Mouse (Mus musculus): ENCODE results near the gene Atp2b1. TPM values are rescaled to one million over a fixed set of nuclear protein-coding genes. Genes with fewer than 3 reads are reported as not detected.

Atp2b1 gene
- polyA plus RNA-seq, 1 experiment = 36.2 TPM

- no peak overlapping the region for H3K4me3 ChIP-seq
- no peaks in the 10 kb centered on the region for H3K27me3 ChIP-seq (ENCODE audit: control insufficient read depth, insufficient read depth, insufficient read length)
- no peak overlapping the region for H3ac ChIP-seq (ENCODE audit: control insufficient read depth, insufficient read length)
- peaks cover 59% of the 10 kb centered on the region for H3K36me3 ChIP-seq (ENCODE audit: control insufficient read depth, insufficient read depth)
- no peak overlapping the region for H3K4me2 ChIP-seq (ENCODE audit: low read depth)
- no peaks in the 10 kb centered on the region for H3K79me2 ChIP-seq (ENCODE audit: control insufficient read depth, insufficient read depth)
- no peak for TF ChIP-seq E2F4 (IDR thresholded peaks at IDR 0.05; ENCODE audit: insufficient read depth)
- no peak for TF ChIP-seq MYOG (IDR thresholded peaks at IDR 0.05; ENCODE audit: control insufficient read depth in 1 of 3, insufficient read depth in 1 of 3, insufficient read length in 2 of 3, low read depth in 2 of 3)
- TF ChIP-seq MYOD1 (IDR thresholded peaks at IDR 0.05; ENCODE audit: control insufficient read depth in 1 of 3, insufficient read length in 2 of 3, low read depth in 2 of 3) = no peak
- TF ChIP-seq TCF12 (IDR thresholded peaks at IDR 0.05; ENCODE audit: insufficient read depth, poor library complexity, severe bottlenecking) = no peak
- no peak for TF ChIP-seq TCF3 (IDR thresholded peaks at IDR 0.05; ENCODE audit: insufficient read length, low read depth)
- no peak for TF ChIP-seq CEBPB (IDR thresholded peaks at IDR 0.05; ENCODE audit: insufficient read depth, poor library complexity, severe bottlenecking)
- TF ChIP-seq REST (IDR thresholded peaks at IDR 0.05; ENCODE audit: insufficient read depth, insufficient read length) = no peak
- TF ChIP-seq POLR2A (IDR thresholded peaks at IDR 0.05; ENCODE audit: insufficient read length, low read depth) = no peak
- no peak for TF ChIP-seq MAX (IDR thresholded peaks at IDR 0.05; ENCODE audit: low read depth)
- TF ChIP-seq SRF (IDR thresholded peaks at IDR 0.05; ENCODE audit: control insufficient read depth, insufficient read length, low read depth) = no peak
- TF ChIP-seq POLR2AphosphoS2 (IDR thresholded peaks at IDR 0.05; ENCODE audit: insufficient read length, low read depth) = no peak
- TF ChIP-seq USF1 (IDR thresholded peaks at IDR 0.05; ENCODE audit: low read depth) = no peak
These were observed 102.8 kb downstream of the Atp2b1 start for GRCm38 (mm10) chr10:99016996-99017395.

DNA sequence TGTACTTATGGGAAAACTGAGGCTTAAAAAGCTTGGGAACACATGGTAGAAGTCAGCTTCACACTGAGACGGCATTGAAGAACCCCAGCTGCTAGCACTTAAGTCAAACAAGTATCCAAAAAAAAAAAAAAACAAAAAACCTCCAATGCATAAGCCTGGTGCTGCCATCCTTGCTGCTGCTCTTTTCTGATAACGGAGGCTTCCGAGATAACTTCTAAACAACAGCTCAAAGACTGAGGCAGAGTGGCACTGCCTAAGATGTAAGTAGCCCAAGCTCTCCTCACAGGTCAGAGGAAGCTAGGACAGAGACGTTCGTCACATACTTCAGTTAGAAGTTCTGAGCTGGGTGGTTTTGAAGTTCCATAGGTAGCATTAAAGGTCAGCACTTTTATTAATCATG is 113.3 kb downstream of the Atp2b1 start:
- no peaks in the 10 kb centered on the region for H3K27me3 ChIP-seq (ENCODE audit: control insufficient read depth, insufficient read depth, insufficient read length)
- no peak for TF ChIP-seq E2F4 (IDR thresholded peaks at IDR 0.05; ENCODE audit: insufficient read depth)
- no peak overlapping the region for H3K4me3 ChIP-seq
- no peak overlapping the region for H3K4me2 ChIP-seq (ENCODE audit: low read depth)
- peaks cover 25% of the 10 kb centered on the region for H3K36me3 ChIP-seq (ENCODE audit: control insufficient read depth, insufficient read depth)
- H3ac ChIP-seq (ENCODE audit: control insufficient read depth, insufficient read length) = no peak overlapping the region
- no peaks in the 10 kb centered on the region for H3K79me2 ChIP-seq (ENCODE audit: control insufficient read depth, insufficient read depth)

DNA sequence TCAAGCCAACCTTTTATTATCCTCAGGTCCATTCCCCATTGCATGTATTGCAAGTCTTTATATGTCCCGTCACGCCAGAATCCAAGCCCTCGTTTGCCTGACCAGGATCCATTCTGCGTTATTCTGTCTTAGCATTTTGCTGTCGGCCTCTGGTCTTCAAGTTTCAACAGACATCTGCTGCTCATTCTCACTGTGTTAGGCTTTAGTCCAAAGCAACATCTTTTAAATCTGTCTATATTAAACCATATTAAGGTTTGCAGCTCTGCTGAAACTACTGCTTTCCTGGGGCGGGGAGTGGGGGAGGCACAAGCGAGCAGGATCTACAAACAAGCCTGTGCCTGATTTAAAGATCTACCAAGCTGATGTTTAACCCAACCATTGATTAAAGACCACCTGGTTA is 115.6 kb downstream of the Atp2b1 start:
- Histone ChIP-seq H3K36me3 (ENCODE audit: control insufficient read depth, insufficient read depth) (peaks cover 20% of the 10 kb centered on the region), H3ac (ENCODE audit: control insufficient read depth, insufficient read length) (no peak overlapping the region), H3K79me2 (ENCODE audit: control insufficient read depth, insufficient read depth) (no peaks in the 10 kb centered on the region), H3K4me3 (no peak overlapping the region), H3K27me3 (ENCODE audit: control insufficient read depth, insufficient read depth, insufficient read length) (no peaks in the 10 kb centered on the region), H3K4me2 (ENCODE audit: low read depth) (no peak overlapping the region)
- TF ChIP-seq MYOD1 (IDR thresholded peaks at IDR 0.05; ENCODE audit: control insufficient read depth in 1 of 3, insufficient read length in 2 of 3, low read depth in 2 of 3) (no peak), USF1 (IDR thresholded peaks at IDR 0.05; ENCODE audit: low read depth) (no peak), SRF (IDR thresholded peaks at IDR 0.05; ENCODE audit: control insufficient read depth, insufficient read length, low read depth) (no peak), CEBPB (IDR thresholded peaks at IDR 0.05; ENCODE audit: insufficient read depth, poor library complexity, severe bottlenecking) (no peak), POLR2A (IDR thresholded peaks at IDR 0.05; ENCODE audit: insufficient read length, low read depth) (no peak), REST (IDR thresholded peaks at IDR 0.05; ENCODE audit: insufficient read depth, insufficient read length) (no peak), MAX (IDR thresholded peaks at IDR 0.05; ENCODE audit: low read depth) (no peak), POLR2AphosphoS2 (IDR thresholded peaks at IDR 0.05; ENCODE audit: insufficient read length, low read depth) (no peak), TCF3 (IDR thresholded peaks at IDR 0.05; ENCODE audit: insufficient read length, low read depth) (no peak), E2F4 (IDR thresholded peaks at IDR 0.05; ENCODE audit: insufficient read depth) (no peak), TCF12 (IDR thresholded peaks at IDR 0.05; ENCODE audit: insufficient read depth, poor library complexity, severe bottlenecking) (no peak), MYOG (IDR thresholded peaks at IDR 0.05; ENCODE audit: control insufficient read depth in 1 of 3, insufficient read depth in 1 of 3, insufficient read length in 2 of 3, low read depth in 2 of 3) (no peak)

- H3K4me3 ChIP-seq = no peak overlapping the region
- no peaks in the 10 kb centered on the region for H3K36me3 ChIP-seq (ENCODE audit: control insufficient read depth, insufficient read depth)
- no peak overlapping the region for H3K4me2 ChIP-seq (ENCODE audit: low read depth)
- H3K27me3 ChIP-seq (ENCODE audit: control insufficient read depth, insufficient read depth, insufficient read length) = no peaks in the 10 kb centered on the region
- H3K79me2 ChIP-seq (ENCODE audit: control insufficient read depth, insufficient read depth) = no peaks in the 10 kb centered on the region
- no peak overlapping the region for H3ac ChIP-seq (ENCODE audit: control insufficient read depth, insufficient read length)
- TF ChIP-seq REST (IDR thresholded peaks at IDR 0.05; ENCODE audit: insufficient read depth, insufficient read length) (no peak), USF1 (IDR thresholded peaks at IDR 0.05; ENCODE audit: low read depth) (no peak), POLR2AphosphoS2 (IDR thresholded peaks at IDR 0.05; ENCODE audit: insufficient read length, low read depth) (no peak), MYOD1 (IDR thresholded peaks at IDR 0.05; ENCODE audit: control insufficient read depth in 1 of 3, insufficient read length in 2 of 3, low read depth in 2 of 3) (no peak), SRF (IDR thresholded peaks at IDR 0.05; ENCODE audit: control insufficient read depth, insufficient read length, low read depth) (no peak), CEBPB (IDR thresholded peaks at IDR 0.05; ENCODE audit: insufficient read depth, poor library complexity, severe bottlenecking) (no peak), POLR2A (IDR thresholded peaks at IDR 0.05; ENCODE audit: insufficient read length, low read depth) (no peak), TCF12 (IDR thresholded peaks at IDR 0.05; ENCODE audit: insufficient read depth, poor library complexity, severe bottlenecking) (no peak), MYOG (IDR thresholded peaks at IDR 0.05; ENCODE audit: control insufficient read depth in 1 of 3, insufficient read depth in 1 of 3, insufficient read length in 2 of 3, low read depth in 2 of 3) (no peak), E2F4 (IDR thresholded peaks at IDR 0.05; ENCODE audit: insufficient read depth) (no peak)
These were observed 119.9 kb downstream of the Atp2b1 start for GRCm38 (mm10) chr10:99033830-99034828.
